Mouse (Mus musculus) kidney, postnatal 36 days (tissue): Measurements from ENCODE around the gene Sord.

Source experiments
- DNase-seq, 2 experiments: peaks; one replicate each; pipeline ENCODE4 v3.0.0; 2021 to 2022; ENCODE audit warnings: mixed read lengths in 2 of 2

Gene Sord

GRCm38 (mm10) chr2:122240735-122241134 lies 6.2 kb downstream of the Sord start:
- DNase-seq: peak; percentile 43 to 56

DNA sequence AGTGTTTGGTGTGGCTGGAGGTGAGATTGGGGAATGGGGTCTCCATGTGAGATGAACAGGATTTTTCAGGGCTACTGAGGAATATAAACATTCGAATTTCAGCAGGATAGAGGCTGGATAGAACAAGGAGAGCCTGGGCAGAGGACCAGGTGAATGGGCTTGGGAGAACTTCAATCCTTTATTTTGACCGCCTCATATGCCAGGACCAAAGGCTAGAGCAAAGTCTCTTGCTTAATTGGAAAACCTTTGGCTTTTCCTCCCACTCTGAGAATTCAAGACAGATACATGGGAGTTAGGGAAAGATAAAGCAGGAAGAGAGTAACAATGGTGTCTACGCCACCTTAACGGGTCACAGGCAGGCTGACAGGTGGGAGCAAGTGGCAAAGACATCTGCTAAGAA lies 6.7 kb downstream of the Sord start:
- peak; percentile 48 to 50 for DNase-seq

GRCm38 (mm10) chr2:122241935-122242334 lies 7.4 kb downstream of the Sord start:
- DNase-seq: peak; percentile 49 to 84

GRCm38 (mm10) chr2:122243671-122244131 lies 9.2 kb downstream of the Sord start:
- DNase-seq: peak; percentile 87

- DNase-seq: no peak
Measured at GRCm38 (mm10) chr2:122247786-122248185, 13.2 kb downstream of the Sord start.

DNA sequence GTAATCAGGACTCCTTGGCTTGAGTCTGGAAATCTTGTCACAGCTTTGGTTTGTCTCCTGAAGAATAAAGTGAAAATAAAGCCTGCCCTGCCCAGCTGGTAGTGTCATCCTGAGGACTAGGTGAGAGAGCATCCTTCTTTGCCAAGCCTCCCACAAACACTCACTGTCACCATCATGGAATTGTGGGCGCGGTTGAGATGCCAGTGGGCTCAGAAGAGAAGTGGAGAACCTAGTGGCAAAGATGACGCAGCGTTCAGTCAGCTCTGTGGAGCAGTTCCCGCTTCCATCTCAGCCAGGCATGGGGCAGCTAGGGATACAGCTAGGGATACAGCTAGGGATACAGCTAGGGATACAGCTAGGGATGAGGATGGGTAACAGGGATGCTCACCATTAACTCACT lies 21.4 kb downstream of the Sord start:
- DNase-seq: no peak

GRCm38 (mm10) chr2:122260729-122261128 lies 26.2 kb downstream of the Sord start:
- no peak for DNase-seq

DNA sequence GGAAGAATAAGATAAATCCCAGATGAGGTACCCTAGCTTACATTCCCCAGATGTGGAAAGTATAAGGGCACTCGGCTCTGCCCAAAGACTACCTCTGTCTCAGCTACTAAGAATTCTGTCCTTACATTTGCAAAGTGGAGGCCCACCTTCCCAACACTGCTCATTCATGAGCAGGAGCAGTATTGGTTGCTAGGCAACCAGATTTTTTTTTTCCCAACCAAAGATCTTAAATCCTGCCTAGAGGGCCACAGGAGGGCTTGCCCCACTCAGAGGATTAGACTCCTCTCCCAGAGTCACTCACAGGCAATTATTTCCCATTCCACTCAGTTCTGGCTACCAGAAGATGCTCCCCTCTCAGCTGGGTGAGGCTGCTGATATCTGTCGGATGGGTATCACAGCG lies 30.1 kb downstream of the Sord start:
- no peak for DNase-seq

DNA sequence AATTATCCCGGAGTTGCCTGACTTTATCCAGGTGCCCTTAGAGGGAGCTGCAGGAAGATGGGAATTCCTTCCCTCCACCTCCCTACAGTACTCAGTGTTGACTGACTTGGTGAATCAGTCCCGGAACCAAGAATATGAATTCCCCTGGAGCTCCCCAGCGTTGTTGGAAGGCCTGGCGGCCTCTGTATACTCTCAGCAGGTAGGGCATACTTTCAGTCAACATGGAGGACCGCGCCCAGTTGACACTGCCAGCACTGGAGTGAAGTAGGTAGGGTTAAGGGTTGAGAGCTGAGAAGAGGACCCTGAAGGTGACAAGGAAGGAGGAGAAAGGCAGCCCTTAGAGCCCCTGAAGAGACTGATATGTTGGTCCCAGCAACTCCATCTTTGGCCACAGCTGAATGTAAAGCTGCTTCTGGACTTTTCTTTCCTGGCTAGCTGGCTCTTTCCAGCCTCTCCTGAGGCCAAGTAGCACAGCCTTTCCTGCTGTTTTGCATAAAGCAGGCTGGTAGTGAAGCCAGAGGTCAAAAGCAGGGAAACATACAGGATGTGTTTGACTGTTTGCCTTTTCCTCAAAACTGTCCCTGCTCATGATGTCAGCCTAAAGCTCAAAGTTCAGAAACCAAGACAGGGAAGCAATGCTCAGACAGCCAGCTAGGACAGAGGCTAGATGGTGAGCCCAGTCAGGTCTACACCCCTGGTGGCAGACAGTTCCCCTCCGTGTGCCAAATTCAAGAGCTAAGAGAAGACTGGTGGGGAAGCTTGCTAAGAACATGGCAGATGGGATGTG lies 32.1 kb downstream of the Sord start:
- peak; percentile 32 to 45 for DNase-seq

GRCm38 (mm10) chr2:122278769-122279168 lies 44.2 kb downstream of the Sord start:
- DNase-seq: no peak

- DNase-seq: no peak
Measured at GRCm38 (mm10) chr2:122284091-122284490, 49.5 kb downstream of the Sord start.

DNA sequence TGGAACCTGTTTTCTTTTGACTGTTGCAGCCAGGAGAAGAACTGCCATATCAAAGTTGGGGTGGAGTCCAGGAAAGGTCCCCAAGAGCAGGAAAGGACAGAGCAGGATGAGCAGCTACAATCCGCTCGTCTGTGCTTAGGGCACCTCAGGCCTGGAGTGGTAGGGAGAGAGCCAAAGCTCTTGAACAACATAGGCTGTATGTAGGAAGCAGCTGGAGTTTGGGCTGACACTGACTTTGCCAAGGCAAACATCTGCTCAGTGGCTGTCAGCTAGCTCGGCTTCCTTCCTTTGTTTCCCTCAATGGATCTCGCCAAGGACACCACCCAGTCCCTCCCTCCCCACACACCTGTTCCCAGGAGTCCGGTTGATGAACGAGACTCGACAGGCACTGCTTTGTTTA lies 51.6 kb downstream of the Sord start:
- no peak for DNase-seq

GRCm38 (mm10) chr2:122294916-122295315 lies 60.4 kb downstream of the Sord start:
- DNase-seq: no peak

- no peak for DNase-seq
Measured at GRCm38 (mm10) chr2:122297271-122298095, 62.9 kb downstream of the Sord start.

GRCm38 (mm10) chr2:122298096-122298499 lies 63.5 kb downstream of the Sord start, which contains the start of gene Duox2:
TSS of gene Duox2 (minus strand) at chr2:122298449.
- no peak for DNase-seq

- peak; percentile 20 to 48 for DNase-seq
Measured at GRCm38 (mm10) chr2:122298596-122299490, 64.3 kb downstream of the Sord start, which contains the start of gene Duoxa2. TSS of gene Duoxa2 (plus strand) at chr2:122298900.

GRCm38 (mm10) chr2:122299911-122300655 lies 65.5 kb downstream of the Sord start:
- DNase-seq: no peak

DNA sequence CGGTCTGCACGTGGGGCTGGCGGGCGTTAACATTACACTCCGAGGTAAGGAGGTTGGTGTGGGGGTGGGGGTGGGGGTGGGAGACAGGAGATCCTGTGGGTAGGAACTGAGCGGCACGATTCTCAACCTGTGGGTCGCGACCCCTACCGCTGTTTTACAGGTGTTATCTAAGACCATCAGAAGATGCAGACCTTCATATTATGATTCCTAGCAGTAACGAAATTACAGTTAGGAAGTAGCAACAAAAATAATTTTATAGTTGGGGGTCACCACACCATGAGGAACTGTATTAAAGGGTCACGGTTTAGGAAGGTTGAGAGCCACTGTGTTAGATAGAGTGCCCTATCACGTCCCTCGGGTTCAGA lies 66.1 kb downstream of the Sord start:
- DNase-seq: no peak

DNA sequence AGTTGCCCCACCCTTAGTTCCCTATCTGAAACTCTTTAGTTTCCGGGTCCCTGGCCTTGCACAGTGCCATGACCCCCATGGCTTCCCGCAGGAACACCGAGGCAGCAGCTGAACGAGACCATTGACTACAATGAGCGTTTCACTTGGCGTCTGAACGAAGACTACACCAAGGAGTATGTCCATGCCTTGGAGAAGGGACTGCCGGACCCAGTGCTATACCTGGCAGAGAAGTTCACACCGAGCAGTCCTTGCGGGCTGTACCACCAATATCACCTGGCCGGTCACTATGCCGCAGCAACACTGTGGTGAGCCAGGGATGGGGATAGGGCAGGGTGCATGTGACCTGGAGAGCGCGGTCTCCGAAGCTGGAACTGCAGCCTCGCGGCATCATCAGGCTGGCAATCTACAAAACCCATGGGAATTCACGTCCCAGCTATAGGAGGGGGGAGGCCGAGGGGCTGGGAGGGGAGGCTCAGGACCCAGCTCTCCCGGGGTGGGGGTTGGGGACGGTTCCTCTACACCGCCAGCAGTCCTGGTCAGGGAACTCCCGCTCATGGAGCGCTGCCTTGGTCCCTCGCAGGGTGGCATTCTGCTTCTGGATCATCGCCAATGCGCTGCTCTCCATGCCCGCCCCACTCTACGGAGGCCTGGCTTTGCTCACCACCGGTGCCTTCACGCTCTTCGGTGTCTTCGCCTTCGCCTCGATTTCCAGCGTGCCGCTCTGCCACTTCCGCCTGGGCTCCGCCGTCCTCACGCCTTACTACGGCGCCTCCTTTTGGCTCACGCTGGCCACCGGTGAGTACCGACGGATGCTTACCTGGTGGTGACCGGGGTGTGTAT lies 66.8 kb downstream of the Sord start:
- DNase-seq: peak; percentile 13 to 56

- no peak for DNase-seq
Measured at GRCm38 (mm10) chr2:122301921-122302573, 67.5 kb downstream of the Sord start.
